Mouse (Mus musculus): ENCODE measurements around the gene Cmya5. TPM values are rescaled to one million over a fixed set of nuclear protein-coding genes. Genes with fewer than 3 reads are reported as not detected.

Cmya5 gene
- polyA plus RNA-seq, 1 experiment from 2014 or later = 0.22 TPM

DNA sequence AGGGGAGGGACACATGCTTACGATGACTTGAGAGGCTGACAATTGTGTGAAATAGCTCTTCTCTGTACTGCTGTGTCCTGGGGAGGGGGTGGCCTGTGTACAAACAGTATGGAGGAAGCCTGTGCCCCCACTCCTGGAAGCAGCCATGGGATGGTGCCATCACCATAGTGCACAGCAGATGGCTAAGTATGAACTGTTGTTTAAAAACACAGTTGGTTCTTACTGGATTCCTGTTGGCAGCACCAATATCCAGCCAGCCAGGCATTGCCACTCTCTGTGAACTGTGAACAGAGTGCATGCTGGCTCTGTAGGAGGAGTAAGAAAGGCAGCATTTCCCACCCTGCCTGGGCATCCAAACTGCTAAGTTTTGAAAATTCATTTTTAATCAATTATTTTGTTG, 88.4 kb downstream of the Cmya5 start:
- 83% methylated on average over 1 of the region's 1 CpGs for WGBS
- no peaks in the 10 kb centered on the region for H3K9me3 ChIP-seq
- no peak for ATAC-seq (ENCODE audit: low FRiP score, low read depth)
- H3K4me1 ChIP-seq (replicated peaks) = no peaks in the 10 kb centered on the region
- H3K4me2 ChIP-seq = no peak overlapping the region
- H3K4me3 ChIP-seq = no peak overlapping the region
- no peak overlapping the region for H3K27ac ChIP-seq (replicated peaks)
- H3K27me3 ChIP-seq = no peaks in the 10 kb centered on the region
- H3K36me3 ChIP-seq = no peaks in the 10 kb centered on the region
- no peak overlapping the region for H3K9ac ChIP-seq

- Histone ChIP-seq H3K4me3 (no peak overlapping the region), H3K36me3 (no peaks in the 10 kb centered on the region), H3K4me1 (replicated peaks) (no peaks in the 10 kb centered on the region), H3K27ac (replicated peaks) (no peak overlapping the region), H3K9me3 (no peaks in the 10 kb centered on the region), H3K4me2 (no peak overlapping the region), H3K9ac (no peak overlapping the region), H3K27me3 (no peaks in the 10 kb centered on the region)
- 87% methylated on average over 5 of the region's 5 CpGs for WGBS
- no peak for ATAC-seq (ENCODE audit: low FRiP score, low read depth)
These were observed 93.0 kb downstream of the Cmya5 start for GRCm38 (mm10) chr13:93051483-93051882.

- no peak overlapping the region for H3K4me3 ChIP-seq
- no peak for ATAC-seq (ENCODE audit: low FRiP score, low read depth)
- no peak overlapping the region for H3K9ac ChIP-seq
These were observed 103.5 kb downstream of the Cmya5 start for GRCm38 (mm10) chr13:93041021-93041420.

DNA sequence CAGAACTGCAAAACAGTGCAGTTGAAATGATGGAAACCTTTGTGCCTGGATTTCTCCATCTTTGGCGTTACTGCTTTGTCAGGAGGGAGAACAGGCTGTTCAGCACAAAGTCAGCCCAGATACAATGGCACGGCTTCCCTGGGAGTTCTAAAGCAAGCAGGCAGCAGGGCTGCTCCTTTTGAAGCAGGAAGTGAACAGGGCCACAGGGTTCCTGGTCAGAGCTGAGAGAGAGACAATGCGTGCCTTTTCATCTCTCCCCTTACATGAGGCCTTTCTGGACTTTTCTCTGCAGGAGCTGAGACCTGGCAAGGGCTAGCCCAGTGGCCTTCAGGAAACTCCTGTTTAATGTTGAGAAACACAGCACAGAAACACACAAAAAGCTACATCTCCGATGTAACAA, 108.3 kb downstream of the Cmya5 start:
- no peaks in the 10 kb centered on the region for H3K27me3 ChIP-seq
- H3K4me2 ChIP-seq = no peak overlapping the region
- WGBS = 33% methylated on average over 4 of the region's 4 CpGs
- no peak overlapping the region for H3K27ac ChIP-seq (replicated peaks)
- no peak overlapping the region for H3K9ac ChIP-seq
- no peak overlapping the region for H3K4me3 ChIP-seq
- no peaks in the 10 kb centered on the region for H3K9me3 ChIP-seq
- H3K4me1 ChIP-seq (replicated peaks) = no peaks in the 10 kb centered on the region
- no peaks in the 10 kb centered on the region for H3K36me3 ChIP-seq
- ATAC-seq (ENCODE audit: low FRiP score, low read depth) = no peak

More at GRCm38 (mm10) chr13:93041021-93041420, 103.5 kb downstream of the Cmya5 start:
- Histone ChIP-seq H3K4me2 (no peak overlapping the region), H3K9me3 (no peaks in the 10 kb centered on the region), H3K36me3 (no peaks in the 10 kb centered on the region), H3K4me1 (replicated peaks) (no peaks in the 10 kb centered on the region), H3K27me3 (no peaks in the 10 kb centered on the region), H3K27ac (replicated peaks) (no peak overlapping the region)
- 83% methylated on average over 9 of the region's 9 CpGs for WGBS

DNA sequence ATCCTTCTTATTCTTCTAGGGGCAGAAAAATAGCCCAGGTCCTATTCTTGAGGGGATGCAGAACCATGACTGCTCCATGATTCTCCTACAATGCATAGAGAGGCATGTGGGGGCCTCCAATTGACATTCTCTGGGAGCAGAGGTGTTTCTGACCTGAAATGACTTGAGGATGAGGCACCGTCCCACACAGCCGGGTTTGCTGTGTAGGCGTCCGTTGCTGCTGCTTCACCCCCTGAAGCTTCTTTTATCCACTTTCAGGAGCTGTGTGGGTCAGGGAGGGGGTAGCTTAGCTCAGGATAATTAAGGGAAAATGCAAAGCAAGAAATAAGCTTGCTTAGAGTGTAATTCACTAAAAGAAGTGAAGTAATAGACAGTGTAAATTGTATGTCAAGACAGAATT, 115.2 kb downstream of the Cmya5 start:
- no peaks in the 10 kb centered on the region for H3K9me3 ChIP-seq
- ATAC-seq (ENCODE audit: low FRiP score, low read depth) = no peak

GRCm38 (mm10) chr13:93024837-93025236, 119.7 kb downstream of the Cmya5 start:
- H3K9me3 ChIP-seq = no peaks in the 10 kb centered on the region
- H3K27me3 ChIP-seq = no peaks in the 10 kb centered on the region
- no peak overlapping the region for H3K9ac ChIP-seq
- no peaks in the 10 kb centered on the region for H3K36me3 ChIP-seq
- H3K27ac ChIP-seq (replicated peaks) = no peak overlapping the region
- H3K4me3 ChIP-seq = no peak overlapping the region
- WGBS = 71% methylated on average over 2 of the region's 2 CpGs
- no peaks in the 10 kb centered on the region for H3K4me1 ChIP-seq (replicated peaks)
- ATAC-seq (ENCODE audit: low FRiP score, low read depth) = no peak
- no peak overlapping the region for H3K4me2 ChIP-seq

More for the DNA sequence above, 115.2 kb downstream of the Cmya5 start:
- 69% methylated on average over 4 of the region's 4 CpGs for WGBS
- Histone ChIP-seq H3K9ac (no peak overlapping the region), H3K27ac (replicated peaks) (no peak overlapping the region), H3K27me3 (no peaks in the 10 kb centered on the region), H3K4me2 (no peak overlapping the region), H3K4me1 (replicated peaks) (no peaks in the 10 kb centered on the region), H3K4me3 (no peak overlapping the region), H3K36me3 (no peaks in the 10 kb centered on the region)

DNA sequence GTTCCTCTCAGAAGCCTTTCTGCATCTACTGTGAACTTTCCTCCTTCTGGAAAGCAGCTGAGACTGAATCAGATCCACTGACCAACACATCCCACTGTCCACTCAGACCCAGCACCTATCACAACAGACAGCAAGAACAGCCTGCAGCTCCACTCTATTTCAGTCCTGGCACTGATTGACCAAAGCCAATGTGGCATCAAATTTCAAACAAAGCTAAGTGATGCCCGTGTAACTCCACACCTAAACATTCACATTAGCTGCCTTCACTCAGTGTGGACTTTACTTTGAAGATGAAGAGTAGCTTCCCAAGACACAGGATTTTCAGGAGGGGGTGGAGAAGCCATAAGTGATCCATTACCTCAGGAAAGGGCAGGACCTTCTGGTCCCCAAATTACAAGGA, 122.4 kb downstream of the Cmya5 start:
- Histone ChIP-seq H3K4me1 (replicated peaks) (no peaks in the 10 kb centered on the region), H3K4me2 (no peak overlapping the region), H3K27ac (replicated peaks) (no peak overlapping the region), H3K9ac (no peak overlapping the region), H3K27me3 (no peaks in the 10 kb centered on the region), H3K9me3 (no peaks in the 10 kb centered on the region), H3K36me3 (no peaks in the 10 kb centered on the region), H3K4me3 (no peak overlapping the region)
- 33% methylated on average over 1 of the region's 1 CpGs for WGBS
- no peak for ATAC-seq (ENCODE audit: low FRiP score, low read depth)

- H3K4me3 ChIP-seq = no peak overlapping the region
- no peak overlapping the region for H3K9ac ChIP-seq
- no peaks in the 10 kb centered on the region for H3K4me1 ChIP-seq (replicated peaks)
- ATAC-seq (ENCODE audit: low FRiP score, low read depth) = no peak
- H3K9me3 ChIP-seq = no peaks in the 10 kb centered on the region
- H3K4me2 ChIP-seq = no peak overlapping the region
- H3K36me3 ChIP-seq = no peaks in the 10 kb centered on the region
- 74% methylated on average over 8 of the region's 8 CpGs for WGBS
- H3K27ac ChIP-seq (replicated peaks) = no peak overlapping the region
- H3K27me3 ChIP-seq = no peaks in the 10 kb centered on the region
These were observed 131.6 kb downstream of the Cmya5 start for GRCm38 (mm10) chr13:93012952-93013351.

- H3K9me3 ChIP-seq = no peaks in the 10 kb centered on the region
- H3K4me3 ChIP-seq = no peak overlapping the region
- H3K27me3 ChIP-seq = no peaks in the 10 kb centered on the region
- ATAC-seq (ENCODE audit: low FRiP score, low read depth) = no peak
- over 99% methylated on average over 4 of the region's 4 CpGs for WGBS
- no peaks in the 10 kb centered on the region for H3K36me3 ChIP-seq
- no peak overlapping the region for H3K27ac ChIP-seq (replicated peaks)
- no peaks in the 10 kb centered on the region for H3K4me1 ChIP-seq (replicated peaks)
- H3K9ac ChIP-seq = no peak overlapping the region
- H3K4me2 ChIP-seq = no peak overlapping the region
These were observed 133.2 kb downstream of the Cmya5 start for GRCm38 (mm10) chr13:93011315-93011714.

DNA sequence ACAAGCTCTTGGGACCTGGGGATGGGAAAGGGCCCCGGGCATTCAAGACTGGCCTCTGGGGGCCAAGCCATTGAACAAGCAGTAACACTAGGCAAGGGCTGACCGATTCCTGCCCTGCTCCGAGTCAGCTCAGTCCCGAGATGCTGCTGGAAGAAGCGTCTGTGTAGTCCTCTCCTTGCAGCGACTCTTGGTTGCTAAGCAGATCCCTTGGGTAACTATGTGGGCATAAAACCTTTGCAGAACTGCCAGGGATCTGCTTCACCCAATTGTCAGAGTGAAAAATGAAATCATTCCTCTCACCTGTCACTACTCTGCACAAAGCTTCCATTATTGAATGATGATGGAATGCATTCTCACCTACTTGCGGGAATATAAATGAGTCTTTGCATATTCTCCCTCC, 134.0 kb downstream of the Cmya5 start:
- H3K4me1 ChIP-seq (replicated peaks) = no peaks in the 10 kb centered on the region
- H3K27me3 ChIP-seq = no peaks in the 10 kb centered on the region
- no peak overlapping the region for H3K4me2 ChIP-seq
- WGBS = 78% methylated on average over 7 of the region's 7 CpGs
- ATAC-seq (ENCODE audit: low FRiP score, low read depth) = no peak
- no peaks in the 10 kb centered on the region for H3K36me3 ChIP-seq
- H3K9me3 ChIP-seq = no peaks in the 10 kb centered on the region
- H3K9ac ChIP-seq = no peak overlapping the region
- H3K27ac ChIP-seq (replicated peaks) = no peak overlapping the region
- H3K4me3 ChIP-seq = no peak overlapping the region

- Histone ChIP-seq H3K9ac (no peak overlapping the region), H3K4me1 (replicated peaks) (no peaks in the 10 kb centered on the region), H3K27ac (replicated peaks) (no peak overlapping the region), H3K4me3 (no peak overlapping the region), H3K4me2 (no peak overlapping the region), H3K9me3 (no peaks in the 10 kb centered on the region), H3K36me3 (no peaks in the 10 kb centered on the region), H3K27me3 (no peaks in the 10 kb centered on the region)
- no peak for ATAC-seq (ENCODE audit: low FRiP score, low read depth)
- WGBS = 82% methylated on average over 4 of the region's 4 CpGs
These were observed 137.4 kb downstream of the Cmya5 start for GRCm38 (mm10) chr13:93007078-93007477.

- Histone ChIP-seq H3K27me3 (no peaks in the 10 kb centered on the region), H3K36me3 (no peaks in the 10 kb centered on the region), H3K9me3 (no peaks in the 10 kb centered on the region), H3K4me2 (no peak overlapping the region), H3K4me1 (replicated peaks) (no peaks in the 10 kb centered on the region), H3K27ac (replicated peaks) (no peak overlapping the region), H3K9ac (no peak overlapping the region), H3K4me3 (no peak overlapping the region)
- no peak for ATAC-seq (ENCODE audit: low FRiP score, low read depth)
- 90% methylated on average over 4 of the region's 4 CpGs for WGBS
These were observed 138.2 kb downstream of the Cmya5 start for GRCm38 (mm10) chr13:93006347-93006746.

- Histone ChIP-seq H3K4me2 (no peak overlapping the region), H3K36me3 (no peaks in the 10 kb centered on the region), H3K9me3 (no peaks in the 10 kb centered on the region), H3K27ac (replicated peaks) (no peak overlapping the region), H3K27me3 (no peaks in the 10 kb centered on the region), H3K4me3 (no peak overlapping the region), H3K9ac (no peak overlapping the region), H3K4me1 (replicated peaks) (0 out of 2 replicates have a peak, but pooled peaks cover 6% of the 10 kb centered on the region)
- WGBS = 89% methylated on average over 6 of the region's 6 CpGs
- ATAC-seq (ENCODE audit: low FRiP score, low read depth) = no peak
These were observed 140.5 kb downstream of the Cmya5 start for GRCm38 (mm10) chr13:93004003-93004402.

Data from hindbrain, embryonic 15.5 days (tissue).